Mouse (Mus musculus): ENCODE results near the gene Syt1. TPM values are rescaled to one million over a fixed set of nuclear protein-coding genes. Genes with fewer than 3 reads are reported as not detected.

Gene Syt1
- total and polyA plus RNA-seq, 3 experiments = 0.01 to 0.11 TPM; not detected in 1

DNA sequence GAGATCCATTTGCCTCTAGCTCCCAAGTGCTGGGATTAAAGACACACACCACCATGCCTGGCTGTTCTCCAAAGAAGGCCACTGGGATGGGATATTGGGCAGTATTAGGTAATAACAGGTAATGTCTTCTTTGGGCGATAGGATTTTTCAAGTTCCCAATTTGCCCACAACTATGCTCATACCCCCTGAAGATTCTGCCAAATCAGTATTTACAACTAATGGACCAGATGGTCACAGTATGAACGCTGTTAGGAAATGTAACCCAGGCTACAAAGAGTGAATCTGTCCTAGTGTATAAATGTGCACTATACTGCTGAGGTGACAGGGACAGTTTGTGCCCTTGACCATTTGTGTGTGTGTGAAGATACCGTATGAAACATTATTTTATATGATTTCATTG, 421.9 kb downstream of the Syt1 start:
- Histone ChIP-seq H3K4me3 (ENCODE audit: low read depth, low read length) (no peak overlapping the region), H3K27me3 (ENCODE audit: insufficient read depth, low read length) (no peaks in the 10 kb centered on the region), H3K36me3 (replicated peaks) (no peaks in the 10 kb centered on the region), H3K9me3 (replicated peaks) (no peaks in the 10 kb centered on the region), H3K4me1 (ENCODE audit: insufficient read depth, low read depth, low read length) (peaks cover 14% of the 10 kb centered on the region; the same call in 1 of the 2 replicates)
- DNase-seq (ENCODE audit: low spot score) (no peak), ATAC-seq (ENCODE audit: extremely low read depth, insufficient number of reproducible peaks, low FRiP score, poor library complexity, severe bottlenecking) (no peak)
- TF ChIP-seq POLR2AphosphoS5 (IDR thresholded peaks at IDR 0.05; ENCODE audit: insufficient replicate concordance, low read depth, low read length) (no peak), CTCF (IDR thresholded peaks at IDR 0.05; ENCODE audit: low read depth, low read length) (no peak), TAL1 (conservative IDR thresholded peaks at IDR 0.05; ENCODE audit: low read depth, low read length) (no peak)

- no peak for DNase-seq (ENCODE audit: low spot score)
- H3K4me3 ChIP-seq (ENCODE audit: low read depth, low read length) = peak overlapping the region; percentile 32; the same call in 1 of the 2 replicates
- no peaks in the 10 kb centered on the region for H3K36me3 ChIP-seq (replicated peaks)
- H3K27me3 ChIP-seq (ENCODE audit: insufficient read depth, low read length) = no peaks in the 10 kb centered on the region
- H3K9me3 ChIP-seq (replicated peaks) = no peaks in the 10 kb centered on the region
- no peak for ATAC-seq (ENCODE audit: extremely low read depth, insufficient number of reproducible peaks, low FRiP score, poor library complexity, severe bottlenecking)
- TF ChIP-seq TAL1 (conservative IDR thresholded peaks at IDR 0.05; ENCODE audit: low read depth, low read length) (no peak), POLR2AphosphoS5 (IDR thresholded peaks at IDR 0.05; ENCODE audit: insufficient replicate concordance, low read depth, low read length) (no peak), GATA2 (IDR thresholded peaks at IDR 0.05; ENCODE audit: borderline replicate concordance, low read depth, low read length) (no peak), GATA1 (IDR thresholded peaks at IDR 0.05; ENCODE audit: borderline replicate concordance, low read length) (no peak), CTCF (IDR thresholded peaks at IDR 0.05; ENCODE audit: low read depth, low read length) (no peak)
- H3K4me1 ChIP-seq (ENCODE audit: insufficient read depth, low read depth, low read length) = peaks cover 35% of the 10 kb centered on the region
Observed at GRCm38 (mm10) chr10:108583694-108584093, 427.1 kb downstream of the Syt1 start.

DNA sequence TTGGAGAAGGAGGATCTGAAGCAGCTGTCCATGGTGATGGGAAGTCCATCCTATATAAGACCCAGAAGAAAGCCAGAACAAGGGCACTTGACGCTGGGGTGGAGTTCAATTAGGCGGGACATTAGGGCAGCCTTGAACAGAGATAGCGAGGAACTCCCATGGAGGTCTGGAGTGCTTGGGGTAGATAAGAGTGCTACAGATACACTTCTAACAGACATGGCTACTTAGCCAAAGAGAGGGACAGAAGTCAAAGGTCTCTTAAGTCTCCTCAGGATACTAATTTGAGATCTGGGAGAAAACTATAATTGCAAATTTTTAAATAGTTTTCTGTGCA, 428.4 kb downstream of the Syt1 start:
- H3K9me3 ChIP-seq (replicated peaks) = no peaks in the 10 kb centered on the region
- TF ChIP-seq GATA2 (IDR thresholded peaks at IDR 0.05; ENCODE audit: borderline replicate concordance, low read depth, low read length) = no peak
- TF ChIP-seq CTCF (IDR thresholded peaks at IDR 0.05; ENCODE audit: low read depth, low read length) = no peak
- TF ChIP-seq GATA1 (IDR thresholded peaks at IDR 0.05; ENCODE audit: borderline replicate concordance, low read length) = no peak
- peak; percentile 61 for TF ChIP-seq TAL1 (conservative IDR thresholded peaks at IDR 0.05; ENCODE audit: low read depth, low read length)
- H3K36me3 ChIP-seq (replicated peaks) = no peaks in the 10 kb centered on the region
- peak; percentile 5 for DNase-seq (ENCODE audit: low spot score)
- ATAC-seq (ENCODE audit: extremely low read depth, insufficient number of reproducible peaks, low FRiP score, poor library complexity, severe bottlenecking) = peak; percentile 87
- no peaks in the 10 kb centered on the region for H3K27me3 ChIP-seq (ENCODE audit: insufficient read depth, low read length)
- H3K4me1 ChIP-seq (ENCODE audit: insufficient read depth, low read depth, low read length) = peaks cover 34% of the 10 kb centered on the region
- H3K4me3 ChIP-seq (ENCODE audit: low read depth, low read length) = no peak overlapping the region

GRCm38 (mm10) chr10:108581555-108582396, 429.0 kb downstream of the Syt1 start:
- Histone ChIP-seq H3K4me3 (ENCODE audit: low read depth, low read length) (no peak overlapping the region), H3K4me1 (ENCODE audit: insufficient read depth, low read depth, low read length) (peaks cover 28% of the 10 kb centered on the region), H3K36me3 (replicated peaks) (no peaks in the 10 kb centered on the region), H3K9me3 (replicated peaks) (no peaks in the 10 kb centered on the region), H3K27me3 (ENCODE audit: insufficient read depth, low read length) (no peaks in the 10 kb centered on the region)
- no peak for DNase-seq (ENCODE audit: low spot score)
- TF ChIP-seq GATA1 (IDR thresholded peaks at IDR 0.05; ENCODE audit: borderline replicate concordance, low read length) (no peak), CTCF (IDR thresholded peaks at IDR 0.05; ENCODE audit: low read depth, low read length) (no peak), TAL1 (conservative IDR thresholded peaks at IDR 0.05; ENCODE audit: low read depth, low read length) (no peak), POLR2AphosphoS5 (IDR thresholded peaks at IDR 0.05; ENCODE audit: insufficient replicate concordance, low read depth, low read length) (no peak), GATA2 (IDR thresholded peaks at IDR 0.05; ENCODE audit: borderline replicate concordance, low read depth, low read length) (no peak)
- peak; percentile 29; the same call in 1 of the 2 replicates for ATAC-seq (ENCODE audit: extremely low read depth, insufficient number of reproducible peaks, low FRiP score, poor library complexity, severe bottlenecking)

DNA sequence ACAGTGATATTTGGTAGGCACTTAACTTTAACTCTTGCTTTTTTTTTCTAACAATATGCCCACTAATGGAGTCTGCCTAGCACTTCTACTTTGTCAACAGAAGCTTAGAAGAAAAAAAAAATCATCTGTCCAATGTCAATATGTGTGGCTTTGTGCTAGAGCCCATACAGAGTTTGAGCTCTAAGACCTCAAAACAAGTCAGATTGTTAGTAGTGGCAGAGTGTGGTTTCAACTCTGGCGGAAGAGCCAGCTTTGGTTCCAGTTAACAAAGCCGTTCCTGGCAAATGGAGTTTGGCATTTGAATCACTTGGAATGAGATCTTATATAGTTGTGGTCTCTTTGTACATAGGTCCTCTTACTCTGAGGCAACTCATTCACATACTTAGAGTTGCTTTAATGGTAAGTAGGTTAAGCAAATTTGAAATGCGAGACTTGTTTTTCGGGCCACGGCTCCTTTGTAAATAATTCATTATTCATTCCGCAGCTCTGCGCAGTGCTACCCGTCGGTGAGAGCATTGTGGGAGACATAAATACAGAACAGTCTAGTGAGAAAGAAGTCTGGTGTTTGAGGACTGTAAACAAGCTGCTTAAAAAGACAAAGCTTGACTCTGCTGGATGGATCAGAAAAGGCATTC, 429.9 kb downstream of the Syt1 start:
- no peak overlapping the region for H3K4me3 ChIP-seq (ENCODE audit: low read depth, low read length)
- DNase-seq (ENCODE audit: low spot score) (no peak), ATAC-seq (ENCODE audit: extremely low read depth, insufficient number of reproducible peaks, low FRiP score, poor library complexity, severe bottlenecking) (no peak)
- no peaks in the 10 kb centered on the region for H3K27me3 ChIP-seq (ENCODE audit: insufficient read depth, low read length)
- H3K9me3 ChIP-seq (replicated peaks) = no peaks in the 10 kb centered on the region
- TF ChIP-seq TAL1 (conservative IDR thresholded peaks at IDR 0.05; ENCODE audit: low read depth, low read length) (no peak), CTCF (IDR thresholded peaks at IDR 0.05; ENCODE audit: low read depth, low read length) (no peak), POLR2AphosphoS5 (IDR thresholded peaks at IDR 0.05; ENCODE audit: insufficient replicate concordance, low read depth, low read length) (no peak), GATA1 (IDR thresholded peaks at IDR 0.05; ENCODE audit: borderline replicate concordance, low read length) (no peak), GATA2 (IDR thresholded peaks at IDR 0.05; ENCODE audit: borderline replicate concordance, low read depth, low read length) (no peak)
- peaks cover 27% of the 10 kb centered on the region for H3K4me1 ChIP-seq (ENCODE audit: insufficient read depth, low read depth, low read length)
- H3K36me3 ChIP-seq (replicated peaks) = no peaks in the 10 kb centered on the region

GRCm38 (mm10) chr10:108579396-108579795, 431.4 kb downstream of the Syt1 start:
- no peaks in the 10 kb centered on the region for H3K9me3 ChIP-seq (replicated peaks)
- H3K4me3 ChIP-seq (ENCODE audit: low read depth, low read length) = no peak overlapping the region
- ATAC-seq (ENCODE audit: extremely low read depth, insufficient number of reproducible peaks, low FRiP score, poor library complexity, severe bottlenecking) (no peak), DNase-seq (ENCODE audit: low spot score) (no peak)
- H3K4me1 ChIP-seq (ENCODE audit: insufficient read depth, low read depth, low read length) = peaks cover 27% of the 10 kb centered on the region
- TF ChIP-seq TAL1 (conservative IDR thresholded peaks at IDR 0.05; ENCODE audit: low read depth, low read length) (no peak), GATA1 (IDR thresholded peaks at IDR 0.05; ENCODE audit: borderline replicate concordance, low read length) (no peak), POLR2AphosphoS5 (IDR thresholded peaks at IDR 0.05; ENCODE audit: insufficient replicate concordance, low read depth, low read length) (no peak), CTCF (IDR thresholded peaks at IDR 0.05; ENCODE audit: low read depth, low read length) (no peak), GATA2 (IDR thresholded peaks at IDR 0.05; ENCODE audit: borderline replicate concordance, low read depth, low read length) (no peak)
- no peaks in the 10 kb centered on the region for H3K36me3 ChIP-seq (replicated peaks)
- no peaks in the 10 kb centered on the region for H3K27me3 ChIP-seq (ENCODE audit: insufficient read depth, low read length)

Measured in G1E (cell line).